Mouse (Mus musculus) kidney, adult 2 months (tissue): ENCODE measurements around the gene Tbx3. TPM values are rescaled to one million over a fixed set of nuclear protein-coding genes. Genes with fewer than 3 reads are reported as not detected.

Experiments used
- DNase-seq: peaks from one replicate; pipeline ENCODE4 v3.0.0; 2021
- H3K27ac ChIP-seq: fragments of 200-500 bp; 2 replicates; pipeline ENCODE4 v1.5.1; 2012; ENCODE audit warnings: low read depth, low read length, control low read depth, inconsistent platforms; ENCODE audit not compliant: insufficient read depth
- H3K27me3 ChIP-seq: fragments of 200-500 bp; replicated peaks from 2 replicates; pipeline ENCODE4 v1.6.1; 2012; ENCODE audit warnings: mild to moderate bottlenecking, moderate library complexity, low read length, inconsistent platforms; ENCODE audit not compliant: control insufficient read depth, insufficient read depth
- H3K36me3 ChIP-seq: fragments of 200-500 bp; 2 replicates; pipeline ENCODE4 v1.6.1; 2012; ENCODE audit warnings: mild to moderate bottlenecking, moderate library complexity, low read length, inconsistent platforms; ENCODE audit not compliant: control insufficient read depth, insufficient read depth
- H3K4me1 ChIP-seq: fragments of 200-500 bp; 2 replicates; pipeline ENCODE4 v1.6.1; 2011; ENCODE audit warnings: low read length; ENCODE audit not compliant: control insufficient read depth, insufficient read depth
- H3K4me3 ChIP-seq: fragments of 200-500 bp; 2 replicates; pipeline ENCODE4 v1.5.1; 2011; ENCODE audit warnings: mild to moderate bottlenecking, low read depth, low read length, control low read depth; ENCODE audit not compliant: insufficient read depth
- CTCF ChIP-seq: fragments of 200-500 bp; conservative IDR thresholded peaks from 2 replicates; pipeline ENCODE4 v1.5.1; 2011; ENCODE audit warnings: low read depth, mild to moderate bottlenecking, control low read depth, low read length, moderate library complexity, mixed read lengths; ENCODE audit not compliant: insufficient read depth, insufficient read length
- POLR2A ChIP-seq: fragments of 200-500 bp; IDR thresholded peaks from one replicate; pipeline ENCODE4 v1.6.1; 2011; ENCODE audit warnings: low read depth, low read length, control low read depth
- WGBS: fragments of 180-500 bp; shearing (Covaris S2); methylation state at CpG from one replicate; pipeline ENCODE4 v1.1.7; 2018; 5-methylcytosine and 5-hydroxymethylcytosine counted together
- polyA plus RNA-seq: library from polyadenylated mRNA; depleted of rRNA; stranded (reverse); fragments of >200 nt; gene quantifications from 2 replicates; pipeline ENCODE4 v1.2.3, GENCODE M21; 2012

Tbx3 gene
- polyA plus RNA-seq, 1 experiment, result 6.9 TPM

GRCm38 (mm10) chr5:119683861-119684260 lies 13.4 kb downstream of the Tbx3 start:
- no peak for DNase-seq
- no peaks in the 10 kb centered on the region for H3K4me1 ChIP-seq
- no peaks in the 10 kb centered on the region for H3K36me3 ChIP-seq
- peaks cover 1% of the 10 kb centered on the region; the same call in 1 of the 2 replicates for H3K27me3 ChIP-seq
- H3K27ac ChIP-seq, result no peak overlapping the region
- TF ChIP-seq POLR2A, result no peak
- no peak for TF ChIP-seq CTCF
- 38% methylated on average over 5 of the region's 5 CpGs for WGBS
- no peak overlapping the region for H3K4me3 ChIP-seq

GRCm38 (mm10) chr5:119684701-119685391 lies 14.4 kb downstream of the Tbx3 start:
- TF ChIP-seq POLR2A (no peak), CTCF (no peak)
- H3K27me3 ChIP-seq, result peaks cover 1% of the 10 kb centered on the region; the same call in 1 of the 2 replicates
- H3K36me3 ChIP-seq, result no peaks in the 10 kb centered on the region
- no peak overlapping the region for H3K27ac ChIP-seq
- no peak for DNase-seq
- H3K4me3 ChIP-seq, result no peak overlapping the region
- WGBS, result 15% methylated on average over 15 of the region's 15 CpGs
- no peaks in the 10 kb centered on the region for H3K4me1 ChIP-seq

GRCm38 (mm10) chr5:119685446-119686198 lies 15.2 kb downstream of the Tbx3 start:
- no peaks in the 10 kb centered on the region for H3K4me1 ChIP-seq
- H3K27ac ChIP-seq, result 0 out of 2 replicates have a peak overlapping the region, but pooled peaks have one; percentile 20
- TF ChIP-seq POLR2A (no peak), CTCF (no peak)
- no peak for DNase-seq
- H3K27me3 ChIP-seq, result peaks cover 1% of the 10 kb centered on the region; the same call in 1 of the 2 replicates
- H3K36me3 ChIP-seq, result no peaks in the 10 kb centered on the region
- 8% methylated on average over 22 of the region's 22 CpGs for WGBS
- H3K4me3 ChIP-seq, result peak overlapping the region; percentile 28

- no peaks in the 10 kb centered on the region for H3K4me1 ChIP-seq
- no peak for DNase-seq
- 0 out of 2 replicates have a peak overlapping the region, but pooled peaks have one; percentile 20 for H3K27ac ChIP-seq
- peaks cover 1% of the 10 kb centered on the region for H3K27me3 ChIP-seq
- 3% methylated on average over 30 of the region's 30 CpGs for WGBS
- H3K4me3 ChIP-seq, result peak overlapping the region; percentile 28
- H3K36me3 ChIP-seq, result no peaks in the 10 kb centered on the region
- peak; percentile 47 for TF ChIP-seq CTCF
- TF ChIP-seq POLR2A, result no peak
Measured at GRCm38 (mm10) chr5:119686199-119686964, 15.9 kb downstream of the Tbx3 start.

GRCm38 (mm10) chr5:119687005-119687855 lies 16.8 kb downstream of the Tbx3 start:
- no peak overlapping the region for H3K4me3 ChIP-seq
- no peaks in the 10 kb centered on the region for H3K4me1 ChIP-seq
- 13% methylated on average over 36 of the region's 36 CpGs for WGBS
- no peak for DNase-seq
- peaks cover 1% of the 10 kb centered on the region for H3K27me3 ChIP-seq
- H3K36me3 ChIP-seq, result no peaks in the 10 kb centered on the region
- TF ChIP-seq POLR2A, result no peak
- TF ChIP-seq CTCF, result no peak
- H3K27ac ChIP-seq, result no peak overlapping the region

GRCm38 (mm10) chr5:119687856-119688206 lies 17.4 kb downstream of the Tbx3 start:
- 30% methylated on average over 22 of the region's 22 CpGs for WGBS

More at GRCm38 (mm10) chr5:119687856-119688206, 17.4 kb downstream of the Tbx3 start:
- Histone ChIP-seq H3K27ac (no peak overlapping the region), H3K4me3 (no peak overlapping the region), H3K36me3 (no peaks in the 10 kb centered on the region), H3K4me1 (no peaks in the 10 kb centered on the region), H3K27me3 (peaks cover 1% of the 10 kb centered on the region)
- no peak for TF ChIP-seq POLR2A
- no peak for TF ChIP-seq CTCF
- DNase-seq, result no peak
